Mouse (Mus musculus) left cerebral cortex, adult 8-10 months (tissue): ENCODE results near the gene Ffar3. TPM values are rescaled to one million over a fixed set of nuclear protein-coding genes. Genes with fewer than 3 reads are reported as not detected.
"Not testable (repeated sequence)": the region's sequence is repeated elsewhere in the genome, so short reads cannot be mapped to it uniquely, and the experiment has no call there.

Source experiments
- DNase-seq, 2 experiments: peaks; one replicate each; pipeline ENCODE4 v3.0.0; 2022; ENCODE audit warnings: low spot score in 2 of 2
- total RNA-seq, 4 experiments: library from RNA; stranded (reverse); gene quantifications; 2 replicates each; pipeline ENCODE4 v1.2.4; 2022

Ffar3 gene
- total RNA-seq, 4 experiments from 2014 or later, result not detected

GRCm38 (mm10) chr7:30844676-30845297 is 11.2 kb downstream of the Ffar3 start:
- DNase-seq, result no peak

- no peak for DNase-seq
Observed at GRCm38 (mm10) chr7:30842092-30842491, 13.9 kb downstream of the Ffar3 start.

DNA sequence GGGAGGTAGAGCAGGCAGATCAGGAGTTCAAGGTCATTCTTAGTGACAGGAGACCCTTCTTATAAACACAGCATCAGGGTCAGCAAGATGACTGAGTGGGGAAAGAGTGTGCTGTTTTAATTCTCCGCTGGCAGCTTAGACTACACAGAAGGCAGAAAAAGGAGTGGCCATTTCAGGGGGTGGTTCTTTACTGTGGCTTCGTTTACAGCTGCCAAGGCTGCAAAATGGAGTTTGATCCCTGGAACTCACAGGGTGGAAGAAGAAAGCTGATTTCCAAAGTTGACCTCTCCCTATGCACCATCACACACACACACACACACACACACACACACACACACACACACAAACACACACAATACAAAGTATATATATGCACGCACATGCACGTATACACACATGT is 14.6 kb downstream of the Ffar3 start:
- DNase-seq, result no peak

GRCm38 (mm10) chr7:30840306-30840705 is 15.7 kb downstream of the Ffar3 start:
- no peak for DNase-seq

- DNase-seq, result no peak
Observed at GRCm38 (mm10) chr7:30837277-30837676, 18.7 kb downstream of the Ffar3 start.

- DNase-seq, result not testable (repeated sequence)
Observed at GRCm38 (mm10) chr7:30832684-30833083, 23.3 kb downstream of the Ffar3 start.

GRCm38 (mm10) chr7:30832261-30832660 is 23.7 kb downstream of the Ffar3 start:
- no peak for DNase-seq

DNA sequence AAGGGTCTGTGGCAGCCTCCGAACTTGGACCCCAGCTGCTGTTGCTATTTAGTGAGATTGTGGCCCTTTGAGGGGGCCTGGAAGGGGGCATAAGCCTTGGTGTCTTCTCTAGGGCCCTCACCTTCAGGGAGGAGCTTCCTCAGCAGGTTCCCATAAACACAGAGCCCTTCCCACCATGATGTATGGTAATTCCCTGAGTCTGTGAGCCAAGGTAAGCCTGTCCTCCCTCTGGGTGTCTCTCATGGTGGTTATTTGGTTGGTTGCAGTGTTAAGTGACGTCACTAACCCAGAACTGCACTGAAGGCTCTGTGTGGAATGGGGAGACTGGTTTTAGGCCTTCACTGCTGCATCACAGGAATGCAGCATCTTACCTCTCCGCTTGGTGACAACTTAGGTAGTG is 26.6 kb downstream of the Ffar3 start:
- no peak for DNase-seq

GRCm38 (mm10) chr7:30828871-30829270 is 27.1 kb downstream of the Ffar3 start:
- DNase-seq, result not testable (repeated sequence)

DNA sequence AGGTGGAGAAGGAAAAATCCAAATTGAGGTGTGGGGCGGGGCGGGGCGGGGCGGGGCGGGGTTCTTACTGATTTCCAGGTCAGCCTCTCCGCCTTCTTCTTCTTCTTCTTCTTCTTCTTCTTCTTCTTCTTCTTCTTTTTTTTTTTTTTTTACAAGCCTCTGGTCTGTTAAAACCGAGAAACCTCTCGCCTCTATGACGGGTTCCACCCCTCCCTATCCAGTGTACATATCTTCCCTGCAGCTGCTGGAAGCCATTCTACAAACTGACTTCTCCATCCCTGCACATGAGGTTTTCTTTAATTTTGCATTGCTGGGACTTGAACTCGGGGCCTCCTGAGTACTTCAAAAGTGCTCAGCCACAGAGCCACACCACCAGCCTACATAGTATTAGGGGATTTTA is 29.3 kb downstream of the Ffar3 start:
- no peak for DNase-seq

- no peak for DNase-seq
Observed at GRCm38 (mm10) chr7:30824306-30824705, 31.7 kb downstream of the Ffar3 start.

- DNase-seq, result no peak
Observed at GRCm38 (mm10) chr7:30823675-30824074, 32.3 kb downstream of the Ffar3 start, which contains the start of gene Ffar2. Gene Ffar2 (minus strand): TSS chr7:30823775.

GRCm38 (mm10) chr7:30821532-30821931 is 34.4 kb downstream of the Ffar3 start:
- no peak for DNase-seq

- DNase-seq, result no peak
Observed at GRCm38 (mm10) chr7:30820854-30821445, 35.0 kb downstream of the Ffar3 start.

GRCm38 (mm10) chr7:30820131-30820530 is 35.8 kb downstream of the Ffar3 start:
- no peak for DNase-seq

DNA sequence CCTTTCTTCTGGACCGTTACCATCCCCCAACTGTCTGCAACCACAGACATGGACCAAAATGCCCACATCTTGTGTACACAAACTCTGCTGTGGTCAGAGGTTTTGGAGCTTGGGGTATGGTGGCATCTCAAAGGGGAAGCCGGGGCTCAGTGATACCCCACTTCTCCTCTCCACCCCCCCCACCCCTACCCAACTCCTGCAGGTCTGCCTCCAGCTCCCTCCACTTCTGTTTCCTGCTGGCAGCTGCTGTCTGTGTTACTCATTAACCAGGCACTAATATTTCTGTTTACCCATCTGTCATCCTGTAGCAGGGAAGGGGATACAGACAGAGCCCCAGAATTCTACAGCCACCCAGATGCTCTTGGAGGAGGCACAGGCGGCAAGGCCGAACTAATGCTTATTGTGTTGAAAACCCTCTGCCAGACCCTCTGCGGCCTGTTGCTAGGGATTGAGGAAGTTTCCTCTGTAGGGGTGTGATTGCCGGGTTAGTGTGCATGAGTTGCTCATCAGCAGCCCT is 43.6 kb downstream of the Ffar3 start:
- no peak for DNase-seq

GRCm38 (mm10) chr7:30811757-30812290 is 44.2 kb downstream of the Ffar3 start:
- no peak for DNase-seq

GRCm38 (mm10) chr7:30810319-30810718 is 45.7 kb downstream of the Ffar3 start:
- no peak for DNase-seq

DNA sequence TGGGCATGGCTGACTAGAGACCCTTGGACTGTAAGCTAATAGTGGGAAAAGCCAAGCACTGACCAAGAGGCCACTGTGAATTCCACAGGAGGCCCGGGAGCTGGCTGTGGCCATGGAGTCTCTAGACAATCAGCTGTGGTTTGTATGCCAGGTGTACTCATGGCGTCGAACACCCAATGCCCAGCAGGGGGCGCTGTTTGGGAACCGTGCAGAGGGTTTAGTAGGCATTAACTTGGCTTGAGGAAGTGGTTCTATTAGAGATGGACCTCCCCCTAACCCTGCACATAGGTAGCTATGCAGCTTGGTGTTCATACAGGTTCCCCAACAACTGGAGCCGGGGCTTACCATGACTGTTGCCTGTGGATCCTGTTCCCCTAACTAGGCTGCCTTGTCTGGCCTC is 50.1 kb downstream of the Ffar3 start:
- DNase-seq, result no peak
